10 mouse cellular contexts compared by ENCODE assay signal in the genomic region with DNA sequence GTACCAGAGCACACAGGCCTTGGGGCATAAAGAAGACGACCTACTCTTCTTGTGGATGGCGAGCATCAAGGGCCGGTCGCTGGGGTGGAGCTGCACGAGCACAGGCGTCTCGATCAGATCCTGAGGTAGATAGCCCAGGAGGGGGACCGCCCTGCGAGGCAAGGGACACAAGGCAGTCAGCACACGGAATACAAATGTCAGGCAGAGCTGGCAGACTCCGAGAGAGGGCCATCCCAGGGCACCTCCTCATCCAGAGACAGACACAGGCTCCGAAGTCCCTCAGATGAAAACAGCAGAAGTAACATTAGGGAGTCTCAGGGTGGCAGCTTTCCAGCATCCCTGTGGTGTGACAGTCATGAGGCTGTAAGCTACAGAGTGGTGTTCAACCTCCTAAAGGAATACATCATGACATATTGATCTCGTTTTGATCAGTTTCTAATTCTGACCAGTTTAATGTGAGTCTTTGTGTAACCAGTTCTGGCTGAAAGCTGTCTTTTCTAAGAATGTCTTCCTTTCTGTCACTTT. TPM values are rescaled to one million over a fixed set of nuclear protein-coding genes. Genes with fewer than 3 reads are reported as not detected.
A peak's percentile ranks its signal among the peaks of the same experiment; 100 is the strongest.
DNase-seq lines count a peak whose midpoint lies in the region; ATAC-seq lines count a peak whose summit lies in the region.
"Had no signal": no experiment of that assay in that cellular context is flagged by ENCODE, and none has a peak within 500 bp of the region (broad histone marks: within the 10 kb centered on the region; RNA-seq: fewer than 3 reads in every experiment).

No protein-coding gene starts in this region.

- no peak overlapping the region for H3K4me2 ChIP-seq in kidney, embryonic 14.5 days (replicated peaks; ENCODE audit: low read depth, low read length)
- H3K4me2 ChIP-seq in neural tube, embryonic 12.5 days (replicated peaks): no peak overlapping the region

- DNase-seq in cerebellum, adult 18-20 months: peak; percentile 35 to 40
- DNase-seq in kidney, postnatal 4 days: no peak
- DNase-seq in neural tube, embryonic 10.5 days (ENCODE audit: extremely low spot score, low spot score): no peak
- DNase-seq in layer of hippocampus, adult 11-12 months (ENCODE audit: low spot score): no peak
- DNase-seq: layer of hippocampus, postnatal 36 days had no signal

- H3K4me1 ChIP-seq in kidney, embryonic 14.5 days (ENCODE audit: control insufficient read depth, insufficient read depth, low read length): peaks cover 3% of the 10 kb centered on the region; the same call in 1 of the 2 replicates
- no peaks in the 10 kb centered on the region; the same call in 1 of the 2 replicates for H3K4me1 ChIP-seq in neural tube, embryonic 12.5 days

- no peaks in the 10 kb centered on the region for H3K36me3 ChIP-seq in kidney, embryonic 14.5 days (ENCODE audit: control insufficient read depth, insufficient read depth, low read length)
- H3K36me3 ChIP-seq in neural tube, embryonic 12.5 days: peaks cover 7% of the 10 kb centered on the region; the same call in 1 of the 2 replicates

- H3K9ac ChIP-seq in kidney, embryonic 14.5 days (ENCODE audit: low read depth, low read length): peak overlapping the region; percentile 23; the same call in 1 of the 2 replicates
- 0 out of 2 replicates have a peak overlapping the region, but pooled peaks have one; percentile 9 for H3K9ac ChIP-seq in neural tube, embryonic 12.5 days

- H3K27ac ChIP-seq in kidney, embryonic 14.5 days (ENCODE audit: low read depth, low read length): 0 out of 2 replicates have a peak overlapping the region, but pooled peaks have one; percentile 38
- H3K27ac ChIP-seq in neural tube, embryonic 12.5 days: no peak overlapping the region

- no peak for ATAC-seq in cerebellum, adult (ENCODE audit: insufficient number of reproducible peaks, low FRiP score, low TSS enrichment)
- no peak for ATAC-seq in kidney, embryonic 14.5 days (ENCODE audit: low FRiP score, low TSS enrichment)
- no peak for ATAC-seq in neural tube, embryonic 12.5 days (ENCODE audit: low FRiP score, low read depth)
- no peak for ATAC-seq in megakaryocyte, adult 5-6 weeks (ENCODE audit: poor library complexity, severe bottlenecking)
- ATAC-seq: Patski had no signal

- H3K9me3 ChIP-seq in kidney, embryonic 14.5 days (ENCODE audit: control insufficient read depth, low read length): no peaks in the 10 kb centered on the region
- H3K9me3 ChIP-seq in neural tube, embryonic 12.5 days: no peaks in the 10 kb centered on the region

- no peaks in the 10 kb centered on the region for H3K27me3 ChIP-seq in kidney, embryonic 14.5 days (ENCODE audit: control insufficient read depth, insufficient read depth, low read length)
- no peaks in the 10 kb centered on the region for H3K27me3 ChIP-seq in neural tube, embryonic 12.5 days (replicated peaks)
- H3K27me3 ChIP-seq: Patski had no signal

- H3K4me3 ChIP-seq in kidney, embryonic 14.5 days (ENCODE audit: low read length): no peak overlapping the region
- no peak overlapping the region for H3K4me3 ChIP-seq in neural tube, embryonic 12.5 days

- WGBS in kidney, embryonic 14.5 days: 77% methylated on average over 13 of the region's 13 CpGs
- 89% methylated on average over 13 of the region's 13 CpGs for WGBS in neural tube, embryonic 12.5 days

RNA-seq across cellular contexts. Expression of a gene that starts 21.8 kb away (rescaled TPM):
- 61.1 and 65.8 TPM in 2 replicates for polyA plus RNA-seq in kidney, embryonic 14.5 days (2014; fragmentation: Nextera tagmentation; extraction: Ambion mirVana)
- 360 and 364 TPM in 2 replicates for polyA plus RNA-seq in neural tube, embryonic 12.5 days (2016; fragmentation: Nextera tagmentation; extraction: Ambion mirVana)
- total RNA-seq in megakaryocyte, adult 5-6 weeks (2015): 31.4 and 37.5 TPM in 2 replicates
- 29.1 and 30.8 TPM in 2 replicates for total RNA-seq in megakaryocyte, adult 5-6 weeks (2017)

RNA-seq across cellular contexts. Expression of a gene that starts 23.5 kb away (rescaled TPM):
- polyA plus RNA-seq in kidney, embryonic 14.5 days (2014; fragmentation: Nextera tagmentation; extraction: Ambion mirVana): 2.5 and 3.6 TPM in 2 replicates
- polyA plus RNA-seq in neural tube, embryonic 12.5 days (2016; fragmentation: Nextera tagmentation; extraction: Ambion mirVana): 2.8 and 3.6 TPM in 2 replicates
- total RNA-seq in megakaryocyte, adult 5-6 weeks (2015): 1.9 and 3.0 TPM in 2 replicates
- total RNA-seq in megakaryocyte, adult 5-6 weeks (2017): 1.9 and 2.0 TPM in 2 replicates

RNA-seq across cellular contexts. Expression of a gene that starts 37.1 kb away (rescaled TPM):
- polyA plus RNA-seq in kidney, embryonic 14.5 days (2014; fragmentation: Nextera tagmentation; extraction: Ambion mirVana): 130 and 136 TPM in 2 replicates
- polyA plus RNA-seq in neural tube, embryonic 12.5 days (2016; fragmentation: Nextera tagmentation; extraction: Ambion mirVana): 148 and 153 TPM in 2 replicates
- total RNA-seq in megakaryocyte, adult 5-6 weeks (2015): 67.5 and 71.0 TPM in 2 replicates
- total RNA-seq in megakaryocyte, adult 5-6 weeks (2017): 90.9 and 102 TPM in 2 replicates

RNA-seq across cellular contexts. Expression of a gene that starts 58.8 kb away (rescaled TPM):
- polyA plus RNA-seq in kidney, embryonic 14.5 days (2014; fragmentation: Nextera tagmentation; extraction: Ambion mirVana): 7.6 and 7.7 TPM in 2 replicates
- polyA plus RNA-seq in neural tube, embryonic 12.5 days (2016; fragmentation: Nextera tagmentation; extraction: Ambion mirVana): 11.5 and 13.9 TPM in 2 replicates
- total RNA-seq in megakaryocyte, adult 5-6 weeks (2015): 1.8 and 2.5 TPM in 2 replicates
- 2.4 and 2.9 TPM in 2 replicates for total RNA-seq in megakaryocyte, adult 5-6 weeks (2017)

Comparison
In these comparisons a context has a peak if more than half of its experiments do, and no peak if none do; other contexts are left out.
1. DNase-seq: peak in cerebellum, adult 18-20 months (2 of 2); none in kidney, postnatal 4 days (0 of 2), neural tube, embryonic 10.5 days (single experiment) and layer of hippocampus, adult 11-12 months (single experiment).